Mouse (Mus musculus): ENCODE measurements at regions not wholly inside any gene's neighbourhood (a gene's known extent, or its start where the extent isn't known, plus 50 kb on each side); places are given as distances from the start of the nearest gene placed in this dataset.
"Not testable (repeated sequence)": the region's sequence is repeated elsewhere in the genome, so short reads cannot be mapped to it uniquely, and the experiment has no call there.

- CTCF ChIA-PET, POLR2A ChIA-PET: not testable (repeated sequence)
These were observed 771.2 kb upstream of the Sox9 start for GRCm38 (mm10) chr11:112010848-112011247.

DNA sequence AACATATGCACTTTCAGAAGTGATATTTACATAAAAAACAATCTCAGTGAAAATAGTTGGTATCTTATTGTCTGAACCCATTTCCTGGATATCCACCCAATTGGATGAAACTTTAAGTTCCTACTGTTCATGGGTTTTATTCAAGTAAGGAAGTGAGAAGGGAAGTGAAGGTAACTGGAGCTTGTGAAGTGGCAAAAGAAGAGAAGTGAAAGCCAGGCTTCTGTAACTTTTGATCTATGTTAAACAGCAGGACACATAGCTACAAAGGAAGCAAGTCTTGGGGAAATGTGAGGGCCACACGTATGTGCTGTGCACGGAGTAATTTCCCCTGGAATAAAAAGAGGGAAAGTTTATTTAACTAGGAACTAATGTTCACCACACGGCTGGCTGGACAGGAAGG is 764.1 kb upstream of the Sox9 start:
- ChIA-PET POLR2A (no interaction called here), CTCF (interaction anchor here in 1 of 4 experiments (0.6 kb wide), 1 partner anchor 918 kb away, joined by 4 read pairs; no protein-coding TSS in a partner anchor)

- POLR2A ChIA-PET, result no interaction called here
- CTCF ChIA-PET, result no interaction called here
These were observed 754.0 kb upstream of the Sox9 start for GRCm38 (mm10) chr11:112028031-112028430.

DNA sequence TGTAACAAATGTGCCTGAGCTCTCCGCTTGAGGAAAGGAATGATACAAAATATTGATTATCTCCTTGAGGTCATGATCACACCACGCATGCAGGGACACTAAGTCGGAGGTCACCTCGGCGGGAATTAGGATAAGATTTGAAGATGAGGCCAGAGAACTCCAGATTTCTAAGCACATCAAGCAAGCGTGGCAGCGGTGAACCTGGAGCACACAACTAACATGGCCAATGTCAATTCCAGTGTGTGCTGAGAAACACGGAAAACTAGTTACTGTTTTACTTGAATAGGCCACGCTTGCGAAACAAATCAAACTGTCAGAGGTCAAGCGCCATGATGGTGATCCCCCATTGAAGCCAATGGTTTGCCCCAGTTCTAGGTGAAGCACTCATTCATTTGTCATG is 743.3 kb upstream of the Sox9 start:
- ChIA-PET POLR2A (no interaction called here), CTCF (no interaction called here)

DNA sequence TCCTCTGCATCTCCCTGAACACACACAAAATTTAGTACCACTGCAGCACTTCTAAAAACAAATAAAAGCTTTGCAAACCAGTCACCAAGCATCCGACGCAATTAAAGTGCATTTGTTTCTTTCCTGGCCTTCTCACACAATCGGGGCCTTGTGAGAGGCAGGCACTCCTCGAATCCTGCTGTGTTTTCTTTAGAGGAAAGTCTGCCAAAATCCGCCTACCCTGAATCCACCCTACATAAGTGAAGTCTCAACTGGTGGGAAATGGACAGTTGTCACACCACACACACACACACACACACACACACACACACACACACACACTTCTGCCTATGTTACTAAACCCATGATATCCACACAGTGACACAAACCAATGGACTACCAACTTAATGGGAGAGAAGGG is 737.6 kb upstream of the Sox9 start:
- CTCF ChIA-PET, result no interaction called here
- POLR2A ChIA-PET, result interaction anchor here in 1 of 4 experiments (0.7 kb wide), 1 partner anchor 835 kb away, joined by 4 read pairs; no protein-coding TSS in a partner anchor

DNA sequence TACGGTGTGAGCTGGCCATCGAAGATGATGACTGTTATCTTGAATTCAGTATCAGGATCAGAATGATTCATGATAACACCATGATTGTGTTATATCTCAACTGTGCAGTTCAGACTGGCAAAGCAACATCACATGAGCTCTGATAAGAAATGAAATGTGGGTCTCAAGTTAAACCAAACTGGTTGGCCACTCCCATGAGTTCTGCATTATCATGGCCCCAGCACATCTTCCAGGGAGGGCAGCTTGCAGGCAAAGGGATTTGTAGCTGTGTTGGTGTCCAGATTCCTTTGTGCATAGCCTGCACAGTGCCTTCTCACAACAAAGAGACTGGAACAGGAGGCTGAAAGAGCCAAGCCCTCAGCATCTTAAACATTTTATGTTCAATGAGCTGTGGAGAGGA is 736.7 kb upstream of the Sox9 start:
- CTCF ChIA-PET, result no interaction called here
- POLR2A ChIA-PET, result no interaction called here

DNA sequence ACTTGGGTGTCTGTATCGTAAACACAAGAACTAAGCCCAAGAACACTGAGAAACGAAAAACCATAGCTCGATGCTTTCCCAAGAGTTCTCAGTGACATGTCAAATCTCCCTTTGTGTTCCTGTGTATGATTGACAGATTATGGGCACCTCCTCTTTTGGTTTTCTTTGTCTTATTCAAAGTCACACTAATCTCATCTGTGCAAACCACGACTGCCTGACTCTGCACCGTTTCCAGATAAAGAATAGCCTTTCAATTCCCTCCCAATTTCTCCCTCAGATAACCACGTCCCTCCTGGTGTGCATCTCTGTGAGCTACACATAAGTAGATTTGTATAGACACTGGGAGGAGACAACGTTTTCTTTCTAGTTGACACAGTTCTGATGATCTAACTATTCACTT is 731.7 kb upstream of the Sox9 start:
- ChIA-PET CTCF (no interaction called here), POLR2A (no interaction called here)

GRCm38 (mm10) chr11:112055591-112055990 is 726.4 kb upstream of the Sox9 start:
- POLR2A ChIA-PET, result no interaction called here
- CTCF ChIA-PET, result no interaction called here

- ChIA-PET POLR2A (no interaction called here), CTCF (interaction anchor here in 3 of 4 experiments (0.5 to 1.7 kb wide), 4 partner anchors 242 to 1098 kb away, joined by 4 to 10 read pairs (median 5); no protein-coding TSS in a partner anchor)
These were observed 714.8 kb upstream of the Sox9 start for GRCm38 (mm10) chr11:112067176-112067575.

DNA sequence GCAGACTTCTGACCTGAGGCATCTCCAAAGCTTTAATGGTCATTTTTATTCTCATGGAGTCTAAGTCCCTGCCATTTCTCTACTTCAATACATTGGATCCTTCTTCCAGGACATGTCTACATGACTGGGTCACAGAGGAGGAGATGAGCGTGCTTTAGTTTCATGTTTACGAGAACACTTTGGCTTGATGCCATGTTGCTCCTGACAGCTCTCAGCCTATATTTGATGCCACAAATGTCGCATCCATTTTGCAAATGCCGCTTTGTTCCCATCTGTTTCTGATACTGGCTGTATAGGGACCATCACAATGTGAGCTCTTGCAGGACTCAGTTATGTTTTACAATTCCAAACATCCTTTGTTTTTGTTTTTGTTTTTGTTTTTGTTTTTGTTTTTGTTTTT is 713.2 kb upstream of the Sox9 start:
- CTCF ChIA-PET, result no interaction called here
- POLR2A ChIA-PET, result no interaction called here

DNA sequence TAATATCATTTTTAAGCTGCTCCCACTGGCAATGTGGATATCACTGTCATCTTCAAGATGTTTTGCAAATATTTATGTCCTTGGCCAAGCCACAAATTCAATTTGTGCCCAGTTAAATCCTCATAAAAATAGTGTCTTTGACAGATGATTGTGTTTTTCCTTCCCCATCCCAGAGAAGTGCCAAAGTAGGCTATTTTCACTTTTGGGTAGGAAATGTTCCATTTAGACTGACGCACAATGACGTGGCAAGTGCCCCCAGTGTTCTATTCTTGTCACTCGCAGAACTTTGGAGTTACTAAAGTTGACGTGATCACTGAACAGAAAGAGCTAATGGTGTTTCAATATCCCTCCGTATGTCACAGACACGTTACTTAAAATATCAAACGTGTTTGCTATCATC is 710.5 kb upstream of the Sox9 start:
- POLR2A ChIA-PET, result no interaction called here
- CTCF ChIA-PET, result no interaction called here

DNA sequence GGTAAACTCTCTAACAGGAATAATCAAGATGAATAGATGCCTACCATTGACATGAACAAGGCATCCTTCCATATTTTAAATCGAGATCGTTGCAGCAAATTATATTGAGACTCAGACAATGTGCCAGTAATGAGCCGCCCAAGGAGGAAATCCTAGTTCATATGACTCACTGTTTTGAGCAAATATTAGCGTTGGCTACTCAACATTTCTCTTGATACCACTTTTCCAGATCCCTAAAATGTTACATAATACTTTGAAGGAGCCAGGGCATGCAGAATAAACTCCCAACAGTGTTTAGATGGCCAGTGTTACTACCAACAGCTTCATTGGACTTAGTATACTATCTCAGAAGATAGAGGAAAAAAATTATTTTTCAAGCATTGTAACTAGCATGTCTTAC is 700.6 kb upstream of the Sox9 start:
- CTCF ChIA-PET, result no interaction called here
- POLR2A ChIA-PET, result no interaction called here

DNA sequence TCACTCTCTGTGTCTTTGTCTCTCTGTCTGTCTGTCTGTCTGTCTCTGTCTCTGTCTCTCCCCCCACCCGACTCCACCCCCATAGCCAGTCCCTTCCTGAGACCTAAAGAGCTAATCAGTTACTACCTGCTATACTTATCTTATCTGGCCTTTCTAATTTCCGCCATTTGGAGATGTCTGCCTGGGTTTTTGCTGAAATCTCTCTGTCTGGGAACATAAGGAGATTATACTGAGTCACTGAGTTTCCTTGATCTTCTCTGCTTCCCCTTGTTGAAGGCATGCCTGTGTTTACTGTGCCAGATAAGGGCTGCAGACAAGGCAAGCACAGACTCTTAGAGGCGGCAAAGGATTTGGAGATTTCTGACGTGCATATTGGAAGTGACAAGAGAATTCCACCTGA is 699.0 kb upstream of the Sox9 start:
- CTCF ChIA-PET, result no interaction called here
- POLR2A ChIA-PET, result no interaction called here

GRCm38 (mm10) chr11:112092168-112092567 is 689.9 kb upstream of the Sox9 start:
- ChIA-PET POLR2A (no interaction called here), CTCF (no interaction called here)

DNA sequence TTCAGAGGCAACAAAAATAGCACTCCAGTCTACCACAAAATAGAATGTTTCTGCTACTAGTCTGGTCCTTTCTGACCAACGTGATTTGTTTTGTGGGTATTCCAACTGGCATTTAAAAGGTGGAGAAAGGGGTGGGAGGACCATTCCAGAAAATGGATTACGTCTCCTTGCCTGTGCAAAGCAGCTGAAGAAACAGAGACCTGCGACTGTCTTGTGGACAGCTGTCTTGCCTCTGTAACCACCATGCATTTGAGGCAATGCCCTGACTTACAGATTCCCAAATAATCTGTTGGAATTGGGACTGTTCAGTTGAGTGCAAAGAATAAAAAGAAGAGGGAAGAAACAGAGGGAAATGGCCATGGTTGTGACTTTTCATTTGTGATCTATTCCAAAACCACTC is 687.0 kb upstream of the Sox9 start:
- ChIA-PET CTCF (no interaction called here), POLR2A (no interaction called here)

DNA sequence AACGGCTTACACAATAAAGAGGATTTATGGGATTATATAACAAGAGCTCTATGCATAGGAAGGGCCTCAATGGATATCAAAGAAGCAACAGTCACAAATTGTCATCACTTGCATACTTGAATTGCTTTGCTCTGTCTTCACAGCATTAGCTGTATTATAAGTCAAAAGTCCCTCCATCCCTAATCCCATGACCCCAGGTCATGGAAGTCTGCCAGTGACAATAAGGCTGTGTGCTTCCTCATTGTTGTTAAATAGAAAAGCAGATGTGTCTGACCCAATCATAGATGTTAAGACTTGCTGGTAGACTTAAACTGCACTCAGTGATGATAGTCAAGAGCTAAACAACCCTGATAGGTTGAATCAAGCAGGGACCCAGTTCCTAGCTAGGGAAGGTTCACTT is 683.9 kb upstream of the Sox9 start:
- ChIA-PET POLR2A (no interaction called here), CTCF (no interaction called here)

DNA sequence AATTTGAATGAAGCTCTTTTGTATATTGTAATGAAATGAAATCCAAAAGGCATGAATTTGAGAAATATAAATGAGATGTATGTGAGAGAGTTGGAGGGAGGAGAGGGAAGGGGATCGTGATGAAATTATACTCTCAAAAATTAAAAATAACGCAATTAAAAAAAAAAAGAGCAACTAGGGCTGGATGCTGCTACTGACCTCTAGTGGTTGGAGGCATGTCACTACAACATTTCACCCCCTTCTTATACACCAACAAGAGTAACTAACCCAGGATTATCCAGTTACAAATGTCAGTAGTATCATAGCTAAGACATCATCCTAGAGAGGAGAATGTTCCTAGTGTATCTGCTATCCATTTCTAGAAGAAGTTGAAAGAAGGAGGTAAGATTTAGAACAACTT is 678.8 kb upstream of the Sox9 start:
- CTCF ChIA-PET, result interaction anchor here in 2 of 4 experiments (0.7 kb wide), 4 partner anchors 94 to 1720 kb away, joined by 3 to 5 read pairs (median 3); no protein-coding TSS in a partner anchor
- POLR2A ChIA-PET, result no interaction called here

- CTCF ChIA-PET, result no interaction called here
- POLR2A ChIA-PET, result no interaction called here
These were observed 675.1 kb upstream of the Sox9 start for GRCm38 (mm10) chr11:112106891-112107290.

- POLR2A ChIA-PET, result interaction anchor here in 1 of 4 experiments (0.6 kb wide), 1 partner anchor 21 kb away, joined by 11 read pairs; no protein-coding TSS in a partner anchor
- CTCF ChIA-PET, result no interaction called here
These were observed 674.7 kb upstream of the Sox9 start for GRCm38 (mm10) chr11:112107314-112107713.

GRCm38 (mm10) chr11:112121026-112121425 is 661.0 kb upstream of the Sox9 start:
- CTCF ChIA-PET, result no interaction called here

DNA sequence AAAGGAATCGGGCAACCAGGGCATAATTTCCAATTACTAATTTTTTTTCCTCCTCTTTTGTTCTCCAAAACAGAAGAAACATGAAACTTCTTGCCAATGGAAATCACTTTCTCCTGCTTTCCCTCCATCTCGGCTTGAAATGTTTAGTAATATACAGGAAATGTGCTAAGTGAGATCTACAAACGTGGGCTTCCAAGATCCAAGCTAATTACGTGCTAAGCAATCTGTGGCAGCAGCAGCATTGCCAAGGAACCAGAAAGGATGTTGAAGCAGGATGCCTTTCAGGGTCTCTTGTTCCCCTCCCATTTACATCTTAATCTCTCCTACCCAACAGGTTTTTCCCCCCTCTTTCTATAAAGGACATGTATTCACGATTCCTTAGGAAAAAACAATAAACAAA is 660.2 kb upstream of the Sox9 start:
- CTCF ChIA-PET, result no interaction called here
- POLR2A ChIA-PET, result no interaction called here

More at GRCm38 (mm10) chr11:112121026-112121425, 661.0 kb upstream of the Sox9 start:
- POLR2A ChIA-PET, result no interaction called here

GRCm38 (mm10) chr11:112125249-112125933 is 656.6 kb upstream of the Sox9 start:
- CTCF ChIA-PET, result interaction anchor here in 1 of 4 experiments (0.7 kb wide), 1 partner anchor 26 kb away, joined by 15 read pairs; no protein-coding TSS in a partner anchor
- POLR2A ChIA-PET, result interaction anchor here in 1 of 4 experiments (0.8 kb wide), 1 partner anchor 37 kb away, joined by 3 read pairs; no protein-coding TSS in a partner anchor

Measured in embryonic stem cell, embryonic (primary cell).